Mouse (Mus musculus) CH12F3 (cell line): ENCODE results near the gene Gbf1.
"Not testable (repeated sequence)": the region's sequence is repeated elsewhere in the genome, so short reads cannot be mapped to it uniquely, and the experiment has no call there.

Source experiments
- in situ Hi-C: fragments of 300-500 bp; cut with MboI; formaldehyde crosslinking; loops from 2 replicates; pipeline ENCODE4 v1.14.3; 2020; ENCODE audit warnings: low sequenced_read_pairs

Gbf1 gene

DNA sequence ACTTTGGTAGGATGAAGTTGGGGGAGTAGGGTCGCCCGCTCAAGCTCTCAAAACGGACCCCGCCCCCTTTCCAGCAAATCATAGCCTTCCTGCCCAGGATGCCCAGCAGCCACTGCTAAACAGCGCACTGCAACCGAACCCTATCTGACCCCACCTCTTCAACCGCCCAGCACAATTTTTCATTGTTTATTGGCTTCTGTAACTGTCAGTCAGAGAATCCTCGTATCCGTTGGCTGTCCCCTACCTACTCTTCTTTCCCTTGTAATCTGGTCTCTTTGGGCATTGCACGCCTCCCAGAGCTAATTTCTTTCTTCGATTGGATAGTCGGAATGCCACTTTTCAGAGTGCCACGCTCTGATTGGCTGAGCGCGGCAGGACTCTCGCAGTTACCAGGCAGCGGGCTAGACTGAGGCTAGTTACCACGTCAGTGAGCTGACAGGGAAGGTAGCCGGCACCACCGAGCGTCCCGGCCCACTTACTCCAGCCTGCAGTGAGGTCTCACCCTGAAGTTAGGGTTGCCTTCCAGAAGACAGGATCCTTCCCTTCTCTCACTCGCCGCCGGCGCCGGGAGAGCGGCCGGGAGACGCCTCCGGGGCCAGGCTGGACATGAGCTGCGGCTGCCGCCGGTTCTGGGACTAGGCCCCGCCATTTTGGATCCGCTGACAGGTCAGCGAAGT is at the start of gene Gbf1:
TSS of gene Gbf1 (plus strand) at position 383 of the 677 bp plus-strand sequence.
- in situ Hi-C loops, result no loop called here

DNA sequence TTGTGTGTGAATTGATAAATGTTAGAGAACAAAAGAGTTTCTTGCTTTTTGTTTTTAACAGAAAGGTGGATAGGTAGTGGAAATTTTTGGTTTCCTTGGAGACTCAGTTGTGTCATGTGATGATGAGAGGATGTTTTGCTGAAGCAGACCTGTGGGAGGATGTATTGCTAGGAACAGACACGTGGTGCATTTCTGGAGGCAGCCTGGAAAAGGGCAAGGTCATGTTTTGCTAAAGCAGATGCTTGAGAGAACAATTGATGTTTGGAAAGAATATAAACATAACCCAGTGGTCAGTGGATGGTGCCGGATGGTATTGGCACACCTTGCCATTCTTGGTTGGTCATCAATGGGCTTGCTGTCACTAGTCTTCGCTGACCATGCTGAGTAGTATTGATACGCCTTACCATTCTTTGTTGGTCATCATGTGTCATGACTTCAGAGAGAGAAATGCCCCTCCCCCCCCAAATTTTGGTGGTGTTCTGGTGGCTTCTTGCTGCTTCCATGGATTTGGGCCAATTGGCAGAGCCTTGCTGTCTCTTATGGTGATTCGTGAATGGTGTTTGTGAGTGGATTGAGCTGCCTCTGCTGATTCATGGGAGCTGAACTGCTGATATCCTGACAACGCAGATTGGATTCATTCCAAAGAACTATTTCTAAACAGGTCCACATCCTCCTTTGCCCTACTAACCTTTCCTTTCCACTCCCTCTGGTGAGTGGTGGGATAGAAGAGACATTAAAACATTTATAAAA is 48.7 kb upstream of the Gbf1 start:
- in situ Hi-C loops, result no loop called here

DNA sequence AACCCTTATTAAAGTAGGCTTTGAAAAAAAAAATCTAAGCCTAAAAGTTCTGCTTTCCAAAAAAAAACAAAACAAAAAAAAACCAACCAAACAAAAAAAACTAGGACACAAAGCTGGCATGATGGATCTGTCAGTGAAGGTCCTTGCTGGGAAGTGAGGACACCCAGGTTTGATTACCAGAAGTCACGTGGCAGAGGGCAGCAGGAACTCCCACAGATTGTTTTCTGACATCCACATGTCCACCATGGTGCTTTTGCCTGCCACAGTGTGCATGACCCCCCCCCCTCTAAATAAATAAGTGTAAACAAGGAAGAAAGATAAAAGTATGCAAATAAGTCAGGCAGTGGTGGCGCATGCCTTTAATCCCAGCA is 48.1 kb upstream of the Gbf1 start:
- in situ Hi-C loops, result no loop called here

DNA sequence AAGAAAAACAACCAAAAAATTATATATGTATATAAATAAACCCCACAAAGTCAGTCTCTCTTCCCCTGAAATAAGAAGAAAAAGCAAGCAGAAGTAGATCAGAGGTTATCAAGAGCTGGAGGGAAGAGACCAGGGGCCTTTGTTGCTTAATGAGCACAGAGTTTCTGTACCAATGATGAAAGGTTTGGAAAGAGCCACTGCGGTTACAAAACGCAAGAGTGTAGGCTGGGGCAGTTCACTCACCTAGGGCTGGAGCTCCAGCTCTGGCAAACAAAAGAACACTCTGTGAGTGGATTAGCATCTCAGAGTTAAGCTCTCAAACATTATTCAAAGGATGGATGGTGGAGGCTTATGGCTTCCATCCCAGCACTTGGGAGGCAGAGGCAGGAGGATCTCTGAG is 42.1 kb upstream of the Gbf1 start:
- in situ Hi-C loops, result no loop called here

DNA sequence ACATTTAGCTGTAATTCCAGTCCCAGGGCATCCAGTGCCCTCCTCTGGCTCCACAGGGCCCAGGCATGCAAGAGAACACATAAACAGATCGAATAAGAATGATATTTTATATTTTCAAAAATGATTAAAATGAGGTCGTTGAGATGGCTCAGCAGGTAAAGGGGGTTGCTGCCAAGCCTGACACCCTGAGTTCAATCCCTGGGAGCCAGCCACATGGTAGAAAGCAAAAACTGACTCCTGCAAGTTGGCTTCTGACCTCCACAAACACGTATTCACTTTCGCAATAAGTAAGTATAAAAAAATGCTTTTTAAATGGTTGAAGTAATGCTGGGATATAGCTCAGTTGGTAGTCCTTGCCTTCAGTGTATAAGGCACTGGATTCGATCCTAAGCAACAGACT is 41.5 kb upstream of the Gbf1 start:
- in situ Hi-C loops, result no loop called here

DNA sequence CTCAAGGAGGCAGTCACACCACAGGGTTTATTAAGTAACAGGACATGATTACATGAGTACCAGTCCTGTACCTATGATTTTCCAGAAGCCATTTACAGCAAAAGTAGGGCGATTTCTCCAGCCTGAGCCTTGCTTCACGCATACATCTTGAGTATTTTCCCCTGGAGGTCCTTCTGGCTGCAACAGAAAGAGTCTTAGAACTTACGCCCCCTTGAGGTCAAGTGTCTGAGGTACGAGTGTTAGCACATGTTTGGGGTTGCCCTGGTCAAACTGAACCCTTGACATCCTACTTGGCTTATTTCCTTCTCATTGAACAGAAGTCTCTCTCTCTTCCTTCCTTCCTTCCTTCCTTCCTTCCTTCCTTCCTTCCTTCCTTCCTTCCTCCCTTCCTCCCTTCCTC is 37.7 kb upstream of the Gbf1 start:
- in situ Hi-C loops, result no loop called here

DNA sequence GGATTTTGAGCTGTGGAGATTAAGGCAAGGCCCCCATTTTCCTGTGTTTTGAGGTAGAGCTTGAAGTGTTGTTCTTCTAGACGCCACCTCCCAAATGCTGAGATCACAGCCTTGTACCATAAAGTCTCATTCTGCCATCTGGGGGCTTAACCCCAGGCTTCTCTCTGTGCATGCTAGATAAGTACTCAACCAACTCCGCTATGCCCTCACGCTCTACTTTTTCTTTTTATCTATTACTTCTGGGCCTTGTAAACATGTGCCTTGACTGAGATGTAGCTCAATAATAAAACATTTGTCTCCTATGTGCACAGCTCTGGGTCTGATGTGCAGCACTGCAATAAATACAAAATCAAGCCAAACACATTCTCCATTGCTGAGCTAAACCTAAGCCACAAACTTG is 32.9 kb upstream of the Gbf1 start:
- in situ Hi-C loops, result no loop called here

DNA sequence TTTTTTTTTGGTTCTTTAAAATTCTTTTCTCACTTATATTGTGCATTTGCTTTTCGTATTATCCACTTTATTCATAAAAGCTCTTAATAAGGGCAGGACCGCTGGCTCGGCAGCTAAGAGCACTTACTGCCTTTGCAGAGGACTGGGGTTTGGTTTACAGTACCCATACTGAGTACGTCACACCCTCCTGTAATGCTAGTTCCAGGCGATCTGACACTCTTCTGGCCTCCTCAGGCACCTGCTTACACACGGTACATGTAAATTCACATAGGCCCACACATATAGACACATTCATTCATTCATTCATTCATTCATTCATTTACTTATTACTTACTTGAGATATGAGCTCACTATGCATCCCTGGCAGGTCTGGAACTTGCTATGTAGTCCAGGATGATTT is 31.4 kb upstream of the Gbf1 start:
- in situ Hi-C loops, result no loop called here

DNA sequence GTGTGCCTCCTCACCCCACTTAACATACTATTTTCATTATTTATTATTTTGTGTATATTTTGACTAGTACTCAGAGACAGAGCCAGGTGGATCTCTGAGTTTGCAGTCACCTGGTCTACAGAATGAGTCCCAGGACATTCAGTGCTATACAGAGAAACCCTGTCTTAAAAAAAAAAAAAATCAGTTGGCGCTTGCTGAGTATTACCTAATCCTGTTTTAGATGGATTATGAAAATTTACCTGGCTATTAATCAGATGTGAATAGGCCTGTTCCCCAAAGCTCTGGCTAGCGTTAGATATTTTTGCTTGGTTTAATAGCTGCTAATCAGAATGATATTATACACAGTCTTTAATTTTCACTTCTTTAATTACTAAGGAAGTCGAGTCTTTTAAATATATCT is 28.4 kb upstream of the Gbf1 start:
- in situ Hi-C loops, result no loop called here

DNA sequence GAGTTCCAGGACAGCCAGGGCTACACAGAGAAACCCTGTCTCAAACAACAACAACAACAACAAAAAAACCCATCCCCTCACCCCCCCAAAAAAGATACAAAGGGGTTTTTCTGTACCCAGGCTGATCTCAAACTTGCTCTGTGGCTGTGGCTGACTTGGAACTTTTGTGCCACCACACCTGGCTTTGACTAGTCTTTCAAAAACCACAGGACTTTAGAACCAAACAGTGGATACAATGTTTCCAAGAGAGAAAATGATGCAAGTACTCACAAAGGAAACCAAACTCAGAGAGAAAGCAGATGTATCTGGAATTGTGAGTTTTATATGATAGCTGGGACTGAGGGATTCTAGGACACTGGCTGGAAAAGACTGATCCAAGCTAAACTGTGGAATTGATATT is 27.7 kb upstream of the Gbf1 start:
- in situ Hi-C loops, result no loop called here

DNA sequence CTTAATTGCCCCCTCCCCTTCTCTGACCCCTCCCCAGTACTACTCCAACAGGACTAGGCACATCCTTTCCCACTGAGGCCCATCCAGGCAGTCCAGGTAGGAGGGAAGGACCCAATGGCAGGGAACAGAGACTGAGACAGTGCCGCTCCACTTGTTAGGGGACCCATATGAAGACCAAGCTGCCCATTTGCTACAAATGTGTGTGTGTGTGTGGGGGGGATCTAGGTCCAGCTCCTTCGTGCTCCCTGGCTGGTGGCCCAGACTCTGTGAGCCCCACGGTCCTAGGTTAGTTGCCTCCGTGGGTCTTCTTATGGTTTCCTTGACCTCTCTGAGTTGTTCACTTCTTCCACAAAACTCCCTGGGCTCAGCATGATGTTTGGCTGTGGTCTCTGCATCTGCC is 26.0 kb upstream of the Gbf1 start:
- in situ Hi-C loops, result no loop called here

DNA sequence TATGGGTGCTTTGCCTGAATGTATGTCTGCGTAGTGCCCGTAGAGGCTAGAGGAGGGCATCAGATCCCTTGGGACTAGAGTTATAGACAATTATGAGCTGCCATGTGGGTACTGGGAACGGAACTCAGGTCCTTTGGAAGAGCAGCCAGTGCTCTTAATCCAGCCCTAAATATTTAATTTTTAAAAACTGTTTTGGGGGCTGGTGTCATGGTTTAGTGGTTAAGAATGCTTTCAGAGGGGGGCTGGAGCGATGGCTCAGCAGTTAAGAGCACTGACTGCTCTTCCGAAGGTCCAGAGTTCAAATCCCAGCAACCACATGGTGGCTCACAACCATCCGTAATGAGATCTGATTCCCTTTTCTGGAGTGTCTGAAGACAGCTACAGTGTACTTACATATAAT is 22.6 kb upstream of the Gbf1 start:
- in situ Hi-C loops, result not testable (repeated sequence)

DNA sequence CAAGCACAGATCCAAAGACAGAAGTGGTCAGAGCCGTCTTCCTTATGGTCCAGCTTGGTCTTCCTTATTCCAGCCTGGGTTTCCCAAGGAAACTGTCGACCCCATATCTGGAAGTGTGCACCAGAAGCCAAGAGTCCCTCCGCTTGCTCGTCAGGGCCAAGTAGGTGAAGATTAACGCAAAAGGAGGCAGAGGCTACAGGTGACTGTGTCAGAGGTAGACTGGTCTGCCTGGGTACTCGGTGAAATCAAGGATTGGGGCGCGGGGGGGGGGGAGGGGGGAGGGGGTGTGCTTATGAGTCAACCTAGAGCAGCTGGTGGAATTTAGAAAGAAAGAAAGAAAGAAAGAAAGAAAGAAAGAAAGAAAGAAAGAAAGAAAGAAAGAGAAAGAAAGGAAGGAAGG is 21.0 kb upstream of the Gbf1 start:
- in situ Hi-C loops, result no loop called here

DNA sequence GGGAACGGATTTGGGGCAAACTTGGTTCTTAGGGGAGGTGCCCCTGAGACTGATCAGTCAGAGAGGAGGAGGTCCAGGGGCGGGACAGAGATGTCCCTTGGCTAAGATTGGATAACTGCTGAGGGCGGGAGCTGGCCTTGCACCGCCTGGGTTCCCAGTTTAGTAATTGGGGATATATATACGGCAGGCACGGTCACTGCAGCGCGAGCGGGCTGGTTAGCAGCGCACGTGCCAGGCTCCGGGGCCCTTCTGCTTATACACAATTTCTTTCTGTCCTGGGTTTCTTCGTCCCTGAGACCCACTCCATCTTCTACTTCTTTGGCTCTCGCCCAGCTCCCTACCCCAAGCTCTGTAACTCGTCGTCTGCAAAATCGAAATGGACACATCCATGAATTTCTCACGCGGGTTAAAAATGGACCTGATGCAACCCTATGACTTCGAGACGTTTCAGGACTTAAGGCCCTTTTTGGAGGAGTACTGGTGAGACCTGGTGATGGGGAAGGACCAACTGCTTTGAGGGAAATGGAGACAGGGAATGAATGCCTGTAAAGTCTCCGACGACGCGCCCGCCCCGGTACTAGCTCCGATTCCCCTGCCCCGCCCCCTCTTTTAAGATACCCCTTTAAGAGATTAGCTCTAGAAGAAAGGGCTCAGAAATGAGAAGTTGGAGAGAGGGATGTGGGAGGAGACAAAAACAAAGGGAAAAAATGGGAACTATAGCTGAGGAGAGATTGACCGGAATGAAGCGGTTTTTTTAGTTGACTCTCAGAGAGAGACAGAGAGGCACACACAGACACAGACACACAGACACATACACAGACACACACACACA is 20.4 kb upstream of the Gbf1 start, which contains the start of gene Elovl3:
TSS of gene Elovl3 (plus strand) at position 204 of the 832 bp plus-strand sequence.
- in situ Hi-C loops, result no loop called here

DNA sequence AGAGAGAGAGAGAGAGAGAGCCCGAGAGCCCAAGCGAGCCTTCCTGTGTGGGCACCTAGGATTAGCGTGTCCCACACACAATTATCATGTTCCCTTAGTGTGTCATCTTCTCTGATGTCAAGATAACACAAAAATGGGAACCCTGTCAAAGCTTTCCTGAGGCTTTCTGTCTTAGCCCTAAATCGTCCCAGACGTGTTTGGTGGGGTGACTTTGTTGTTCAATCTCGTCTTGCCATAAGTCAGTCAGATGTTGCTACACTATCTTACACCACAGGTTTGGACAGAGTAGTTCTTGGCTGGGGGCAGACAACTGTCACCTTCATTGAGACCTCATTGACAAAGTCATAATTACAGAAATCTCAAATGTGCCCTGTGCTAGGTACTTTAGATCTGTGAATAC is 19.7 kb upstream of the Gbf1 start:
- in situ Hi-C loops, result no loop called here

DNA sequence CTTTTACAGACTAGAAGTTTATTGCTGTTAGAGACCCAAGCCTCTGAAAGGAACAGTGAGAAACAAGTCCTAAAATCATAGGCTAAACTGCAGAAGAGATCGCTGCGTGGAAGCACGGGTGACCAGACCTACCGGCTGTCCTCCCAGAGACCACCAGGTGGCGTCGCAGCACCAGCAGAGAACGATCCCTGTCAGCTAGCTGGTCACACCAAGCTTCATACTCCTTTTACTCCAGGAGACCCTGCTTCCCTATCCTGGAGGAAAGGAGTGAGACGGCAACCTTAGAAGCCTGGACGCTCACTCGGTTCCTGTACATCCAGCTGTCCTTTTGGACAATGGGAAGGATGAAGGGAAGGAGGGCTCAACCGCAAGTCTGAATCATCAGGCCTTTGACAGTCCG is 17.0 kb upstream of the Gbf1 start:
- in situ Hi-C loops, result loop anchor here (5.0 kb wide), 1 partner anchor 122 kb away; no protein-coding TSS in a partner anchor

DNA sequence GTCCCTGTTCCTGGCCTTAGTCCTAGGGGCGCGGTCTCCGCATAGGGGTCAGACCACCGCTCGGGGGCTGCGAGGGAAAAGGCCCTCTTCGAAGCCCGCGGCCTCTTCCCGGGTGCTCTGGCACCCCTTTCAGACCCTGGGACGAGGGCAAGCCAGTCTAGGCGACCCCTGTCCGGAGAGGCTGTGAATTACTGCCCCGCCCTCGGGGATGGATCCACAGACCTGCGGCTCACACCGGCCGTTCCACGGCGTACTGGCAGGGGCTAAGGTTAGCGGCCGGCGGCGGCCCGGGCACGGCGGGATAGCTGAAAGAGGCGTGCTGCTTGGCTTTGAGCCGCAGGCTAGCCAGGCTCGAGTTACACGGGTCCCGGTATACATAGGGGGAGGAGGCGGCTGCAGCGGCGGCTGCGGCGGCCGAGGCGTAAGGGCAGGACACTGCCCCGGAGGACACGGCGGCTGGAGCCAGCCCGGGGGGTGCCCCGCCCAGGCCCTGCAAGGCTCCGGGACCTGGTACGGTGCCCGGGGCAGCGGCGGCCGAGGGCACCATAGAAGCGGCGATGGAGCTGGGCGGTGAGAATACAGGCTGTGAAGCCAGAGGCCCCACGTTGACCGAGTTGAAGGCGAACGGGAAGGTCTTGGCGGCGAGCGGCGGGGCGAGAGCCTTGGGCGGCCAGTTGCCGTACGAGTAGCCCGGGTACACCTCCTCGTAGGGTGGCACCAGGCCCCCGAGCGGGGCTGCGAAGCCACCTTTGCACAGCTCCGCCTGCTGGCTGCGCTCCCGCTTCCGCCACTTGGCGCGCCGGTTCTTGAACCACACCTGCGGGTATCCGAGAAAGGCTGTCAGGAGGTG is 16.3 kb upstream of the Gbf1 start:
- in situ Hi-C loops, result loop anchor here (5.0 kb wide), 1 partner anchor 121 kb away; no protein-coding TSS in a partner anchor

DNA sequence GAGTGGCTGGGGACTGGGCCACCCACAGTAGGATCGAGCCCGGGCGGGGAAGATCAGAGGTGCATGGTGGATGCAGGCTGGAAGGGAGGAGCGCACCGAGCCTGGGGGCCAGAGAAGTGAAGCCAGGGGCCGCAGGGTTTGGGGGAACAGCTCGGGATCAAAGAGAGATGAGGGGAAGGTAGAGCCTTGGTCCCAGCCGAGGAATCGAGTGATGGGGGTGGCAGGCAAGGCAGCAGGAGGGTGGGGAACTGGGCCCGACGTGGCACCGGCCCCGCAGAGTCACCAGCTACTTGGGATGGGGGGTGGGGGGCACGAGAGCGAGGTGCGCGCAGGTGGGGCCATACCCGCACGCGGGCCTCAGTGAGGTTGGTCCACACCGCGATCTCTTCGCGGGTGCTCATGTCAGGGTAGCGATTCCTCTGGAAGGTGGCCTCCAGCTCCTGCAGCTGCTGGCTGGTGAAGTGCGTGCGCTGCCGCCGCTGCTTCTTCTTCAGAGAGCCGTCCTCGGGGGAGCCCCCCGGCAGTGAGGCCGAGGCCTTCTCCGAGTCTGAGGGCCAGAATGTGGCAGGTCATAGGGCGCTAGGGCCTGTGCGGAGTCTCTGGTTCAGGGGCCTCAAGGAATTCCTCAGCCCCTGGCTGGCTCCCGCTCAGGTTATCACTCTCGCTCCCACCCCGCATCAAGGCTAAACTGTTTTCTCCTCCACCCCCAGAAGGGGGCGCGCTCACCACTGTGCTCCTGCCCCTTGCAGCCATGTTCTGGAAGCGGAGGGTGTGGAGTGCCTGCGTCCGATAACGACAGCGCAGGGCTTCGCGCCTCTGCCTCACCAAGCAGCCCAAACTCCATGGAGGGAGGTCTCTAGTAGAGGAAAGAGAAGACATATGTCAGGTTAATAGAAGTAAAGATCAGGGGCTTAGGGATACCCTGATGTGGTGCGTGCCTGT is 15.4 kb upstream of the Gbf1 start:
- in situ Hi-C loops, result loop anchor here (5.0 kb wide), 1 partner anchor 120 kb away; no protein-coding TSS in a partner anchor

DNA sequence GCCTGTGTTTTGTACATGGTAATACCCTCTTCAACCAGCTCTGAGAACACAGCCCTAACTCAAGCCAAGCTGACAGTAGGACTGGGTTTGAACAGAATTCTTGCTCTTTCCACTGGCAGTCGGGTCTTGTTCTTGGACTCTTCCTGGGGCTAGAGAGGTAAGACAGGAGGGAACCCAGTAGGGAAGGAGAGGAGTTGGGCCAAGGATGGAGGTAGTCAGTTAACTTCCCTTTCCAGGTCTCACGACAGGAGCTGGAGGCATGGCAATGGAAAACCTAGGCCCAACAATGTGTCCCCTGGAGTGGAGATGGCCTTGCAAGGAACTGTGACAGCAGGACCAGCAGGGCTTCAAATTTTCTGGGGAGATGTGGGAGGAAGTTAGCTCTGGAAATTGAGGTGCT is 12.0 kb upstream of the Gbf1 start:
- in situ Hi-C loops, result no loop called here

DNA sequence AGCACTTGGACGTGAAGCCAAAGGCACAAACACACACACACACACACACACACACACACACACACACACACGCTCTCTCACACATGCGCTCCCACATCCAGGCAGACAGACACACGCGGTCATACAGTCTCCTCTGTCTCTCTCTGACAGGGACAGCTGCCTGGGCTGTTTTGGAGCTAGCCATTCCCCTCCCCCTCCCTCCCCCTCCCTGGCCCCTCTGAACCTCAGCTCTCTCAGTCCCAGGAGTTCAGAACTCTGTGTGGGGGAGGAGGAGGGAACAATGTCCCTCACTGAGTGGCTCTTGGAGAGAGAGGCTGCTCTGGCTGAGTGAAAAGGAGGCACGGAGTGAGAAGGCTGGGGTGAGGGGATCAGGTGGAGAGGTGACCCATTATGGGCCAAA is 11.2 kb upstream of the Gbf1 start:
- in situ Hi-C loops, result no loop called here
